Mouse (Mus musculus): Measurements from ENCODE around the gene Rhox8. TPM values are rescaled to one million over a fixed set of nuclear protein-coding genes. Genes with fewer than 3 reads are reported as not detected.
"Not testable (repeated sequence)": the region's sequence is repeated elsewhere in the genome, so short reads cannot be mapped to it uniquely, and the experiment has no call there.

The Rhox8 gene
- total RNA-seq (2021): not detected
- long read RNA-seq, experiment 1: 0 reads
- long read RNA-seq, experiment 2: 0 reads

DNA sequence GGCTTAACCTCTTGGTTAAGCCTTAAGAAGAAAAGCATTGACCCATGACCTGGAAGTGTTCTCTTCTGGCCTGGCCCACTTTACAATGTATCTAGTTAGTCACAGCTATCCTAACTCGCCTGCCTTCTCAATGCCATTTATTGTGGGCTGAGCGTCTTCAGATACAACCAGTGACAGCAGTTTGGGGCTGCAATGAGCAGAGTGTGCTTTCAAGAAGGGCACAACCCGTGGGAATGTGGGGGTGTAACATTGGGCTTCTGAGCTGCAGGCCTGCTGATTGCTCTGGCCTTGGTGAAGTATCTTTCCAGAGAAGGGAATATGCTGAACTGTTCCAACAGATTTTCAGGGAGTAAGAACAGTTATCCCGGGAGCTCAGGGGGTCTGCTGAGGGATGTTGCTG is at the start of gene Rhox8:
Gene Rhox8, minus strand, starts transcription at position 101 of the 400 bp plus-strand sequence.
- intact Hi-C loops (cut with DNase I): no loop called here
- DNase-seq (ENCODE audit: low spot score in 2 of 2): no peak

DNA sequence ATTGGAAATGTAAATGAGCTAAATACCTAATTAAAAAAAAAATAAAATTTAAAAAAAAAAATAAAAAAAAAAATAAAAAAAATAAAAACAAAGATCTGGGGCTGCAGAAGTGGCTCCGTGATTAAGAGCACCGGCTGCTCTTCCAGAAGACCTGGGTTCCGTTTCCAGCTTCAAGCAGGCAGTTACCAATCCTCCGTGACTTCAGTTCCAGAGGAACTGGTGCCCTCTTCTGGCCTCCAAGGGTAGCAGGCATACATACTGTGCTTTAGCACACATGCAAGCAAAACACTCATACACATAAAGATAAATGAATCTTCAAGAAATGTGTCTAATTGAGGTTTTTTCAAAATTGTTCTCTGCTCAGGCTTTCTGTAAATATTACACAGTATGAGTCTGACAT is 37.6 kb upstream of the Rhox8 start:
- no peak for DNase-seq (ENCODE audit: low spot score in 2 of 2)
- intact Hi-C loops (cut with DNase I): no loop called here

DNA sequence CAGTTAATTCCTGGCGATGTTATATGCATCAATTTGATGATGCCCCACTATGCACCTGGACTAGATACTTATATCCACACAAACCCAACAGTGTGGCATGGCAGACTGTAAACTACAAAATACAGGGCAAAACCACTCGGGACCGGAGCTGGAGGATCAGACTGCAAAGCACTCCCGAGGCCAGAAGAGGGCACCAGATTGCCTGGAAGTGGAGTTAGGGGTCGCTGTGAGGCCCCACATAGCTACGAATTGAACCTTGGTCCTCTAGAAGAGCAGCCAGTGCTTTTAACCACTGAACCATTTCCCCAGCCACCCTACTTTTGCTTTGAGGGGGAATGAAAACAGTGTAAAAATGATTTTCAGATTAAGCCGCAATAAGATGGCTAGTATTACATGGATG is 29.8 kb upstream of the Rhox8 start:
- intact Hi-C loops (cut with DNase I): no loop called here
- no peak for DNase-seq (ENCODE audit: low spot score in 2 of 2)

DNA sequence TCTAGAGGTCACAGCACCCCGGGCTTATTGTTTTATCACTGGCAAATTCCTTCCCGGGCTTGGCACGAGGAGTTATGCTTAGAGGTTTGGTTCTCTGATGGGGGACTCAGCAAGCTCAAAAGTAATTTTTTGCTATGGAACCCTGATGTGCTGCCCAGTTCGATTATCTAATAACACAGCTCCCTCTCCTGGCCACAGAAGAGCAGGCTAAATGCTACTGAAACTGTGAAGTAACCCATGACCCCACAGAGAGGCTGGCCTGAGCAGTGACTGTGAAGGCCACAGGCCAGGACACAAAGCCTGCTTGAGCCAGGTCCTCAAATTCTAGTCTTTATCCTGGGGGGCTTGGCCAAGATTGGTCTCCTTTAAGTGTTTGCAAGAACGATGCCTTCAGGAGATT is 25.0 kb upstream of the Rhox8 start:
- intact Hi-C loops (cut with DNase I): no loop called here

DNA sequence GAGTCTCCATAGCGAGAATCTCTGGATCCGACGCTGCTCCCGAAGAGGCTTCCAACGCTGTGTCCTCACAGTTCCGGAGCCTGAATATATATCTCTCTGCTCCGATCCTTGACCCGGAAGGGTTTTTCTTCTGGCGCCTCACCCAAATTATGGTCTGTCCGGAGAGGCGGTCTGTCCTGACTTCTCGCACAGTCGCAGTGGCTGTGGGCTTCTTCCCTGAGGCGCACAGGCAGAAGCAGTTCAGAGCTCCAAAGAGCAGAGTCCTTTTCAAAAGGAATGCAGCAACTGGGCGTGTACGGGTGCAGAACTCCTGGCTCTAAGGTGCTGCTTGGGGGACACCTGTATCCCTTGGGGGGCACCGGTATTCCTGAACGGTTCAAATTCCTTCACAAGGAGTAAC is 22.9 kb upstream of the Rhox8 start, which contains the start of gene Rhox9:
Gene Rhox9, minus strand, starts transcription at position 101 of the 400 bp plus-strand sequence.
- intact Hi-C loops (cut with DNase I); DNase-seq (ENCODE audit: low spot score in 2 of 2): not testable (repeated sequence)

More for the DNA sequence above, 25.0 kb upstream of the Rhox8 start:
- DNase-seq (ENCODE audit: low spot score in 2 of 2): no peak

DNA sequence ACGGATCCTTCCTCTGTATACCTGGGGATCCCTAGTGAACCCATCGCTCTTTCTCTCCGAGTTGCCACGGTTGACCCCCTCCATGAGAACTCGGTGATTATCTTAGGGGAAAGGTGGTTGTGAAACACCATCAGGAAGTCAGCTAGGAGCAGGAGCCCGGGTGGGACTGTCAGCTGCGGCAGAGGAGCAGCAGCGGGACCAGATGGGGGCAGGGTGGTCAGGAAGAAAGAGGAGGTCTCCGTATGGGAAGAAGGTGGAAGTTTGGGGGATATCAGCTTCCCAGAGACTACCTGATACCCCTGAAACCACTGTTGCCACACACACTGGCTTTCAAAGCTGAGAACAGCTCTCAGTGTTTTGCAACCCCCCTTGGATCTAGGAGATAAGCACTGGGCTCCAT is 18.4 kb upstream of the Rhox8 start, which contains the start of gene Rhox7b:
Gene Rhox7b, minus strand, starts transcription at position 101 of the 400 bp plus-strand sequence.
- DNase-seq (ENCODE audit: low spot score in 2 of 2); intact Hi-C loops (cut with DNase I): not testable (repeated sequence)

DNA sequence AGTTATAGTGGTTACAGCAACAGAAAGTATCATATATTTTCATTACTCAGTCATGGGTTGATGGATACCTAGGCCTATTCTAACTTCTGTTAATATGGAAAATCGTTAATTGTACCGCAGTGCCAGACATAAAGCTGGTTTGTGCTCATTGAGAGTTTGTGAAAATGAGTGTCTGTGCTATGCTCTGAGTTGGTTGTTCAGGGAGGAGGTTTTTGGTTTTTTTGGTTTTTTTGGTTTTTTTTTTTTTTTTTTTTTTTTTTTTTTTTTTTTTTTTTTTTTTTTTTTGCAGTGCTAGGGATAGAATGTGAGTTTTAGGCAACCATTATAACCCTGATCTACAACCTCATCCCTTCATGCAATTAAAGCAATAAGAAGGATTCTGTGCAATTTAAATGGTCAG is 7.1 kb downstream of the Rhox8 start:
- intact Hi-C loops (cut with DNase I): no loop called here
- DNase-seq (ENCODE audit: low spot score in 2 of 2): no peak

DNA sequence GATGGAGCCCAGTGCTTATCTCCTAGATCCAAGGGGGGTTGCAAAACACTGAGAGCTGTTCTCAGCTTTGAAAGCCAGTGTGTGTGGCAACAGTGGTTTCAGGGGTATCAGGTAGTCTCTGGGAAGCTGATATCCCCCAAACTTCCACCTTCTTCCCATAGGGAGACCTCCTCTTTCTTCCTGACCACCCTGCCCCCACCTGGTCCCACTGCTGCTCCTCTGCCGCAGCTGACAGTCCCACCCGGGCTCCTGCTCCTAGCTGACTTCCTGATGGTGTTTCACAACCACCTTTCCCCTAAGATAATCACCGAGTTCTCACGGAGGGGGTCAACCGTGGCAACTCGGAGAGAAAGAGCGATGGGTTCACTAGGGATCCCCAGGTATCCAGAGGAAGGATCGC is 47.4 kb downstream of the Rhox8 start, which contains the start of gene Rhox7a:
Gene Rhox7a, plus strand, starts transcription at position 301 of the 400 bp plus-strand sequence.
- DNase-seq (ENCODE audit: low spot score in 2 of 2); intact Hi-C loops (cut with DNase I): not testable (repeated sequence)

DNA sequence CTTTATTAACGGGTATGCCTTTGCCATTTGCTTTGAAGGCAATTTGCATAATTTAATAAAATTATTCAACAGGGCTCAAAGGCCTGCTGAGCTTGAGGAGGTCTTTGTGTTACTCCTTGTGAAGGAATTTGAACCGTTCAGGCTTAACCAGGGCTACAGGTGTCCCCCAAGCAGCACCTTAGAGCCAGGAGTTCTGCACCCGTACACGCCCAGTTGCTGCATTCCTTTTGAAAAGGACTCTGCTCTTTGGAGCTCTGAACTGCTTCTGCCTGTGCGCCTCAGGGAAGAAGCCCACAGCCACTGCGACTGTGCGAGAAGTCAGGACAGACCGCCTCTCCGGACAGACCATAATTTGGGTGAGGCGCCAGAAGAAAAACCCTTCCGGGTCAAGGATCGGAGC is 52.1 kb downstream of the Rhox8 start, which contains the start of gene Rhox6:
Gene Rhox6, plus strand, starts transcription at position 301 of the 400 bp plus-strand sequence.
- intact Hi-C loops (cut with DNase I); DNase-seq (ENCODE audit: low spot score in 2 of 2): not testable (repeated sequence)

Other genes starting within 250 kb of the Rhox8 start
- gene Rhox2g, start 235.5 kb downstream of the Rhox8 start, total RNA-seq (2021): not detected
- not detected for gene Rhox4g, start 227.6 kb downstream of the Rhox8 start, total RNA-seq (2021)
- not detected for gene Rhox3h, start 210.2 kb downstream of the Rhox8 start, total RNA-seq (2021)
- gene Rhox2h, start 205.7 kb downstream of the Rhox8 start, total RNA-seq (2021): not detected
- gene Rhox5, start 74.1 kb downstream of the Rhox8 start, total RNA-seq (2021): not detected
- not detected for gene Rhox6, start 52.0 kb downstream of the Rhox8 start, total RNA-seq (2021)
- not detected for gene Rhox7a, start 47.3 kb downstream of the Rhox8 start, total RNA-seq (2021)
- gene Rhox7b, start 18.3 kb upstream of the Rhox8 start, total RNA-seq (2021): not detected
- gene Rhox9, start 22.8 kb upstream of the Rhox8 start, total RNA-seq (2021): not detected
- gene Btg1-ps1, start 139.9 kb upstream of the Rhox8 start, total RNA-seq (2021): not detected
- not detected for gene Btg1-ps2, start 164.2 kb upstream of the Rhox8 start, total RNA-seq (2021)
- not detected for gene Rhox10, start 187.5 kb upstream of the Rhox8 start, total RNA-seq (2021)
- gene Rhox11, start 206.2 kb upstream of the Rhox8 start, total RNA-seq (2021): not detected
- not detected for gene Rhox12, start 232.0 kb upstream of the Rhox8 start, total RNA-seq (2021)
- gene Rhox13, start 242.3 kb upstream of the Rhox8 start, total RNA-seq (2021): not detected